16 mouse cellular contexts compared by ENCODE assay signal in genomic region chr9:122069560-122070174, GRCm38 (mm10). TPM values are rescaled to one million over a fixed set of nuclear protein-coding genes. Genes with fewer than 3 reads are reported as not detected.
DNase-seq lines count a peak whose midpoint lies in the region; ATAC-seq and TF ChIP-seq lines count a peak whose summit lies in the region.
"Had no signal": no experiment of that assay in that cellular context is flagged by ENCODE, and none has a peak within 500 bp of the region (broad histone marks: within the 10 kb centered on the region; RNA-seq: fewer than 3 reads in every experiment).

No protein-coding gene starts in this region.

- H3K4me2 ChIP-seq in limb, embryonic 11.5 days (ENCODE audit: low read depth, severe bottlenecking) = no peak overlapping the region
- H3K4me2 ChIP-seq in intestine, embryonic 14.5 days (ENCODE audit: low read length) = no peak overlapping the region
- no peak overlapping the region for H3K4me2 ChIP-seq in liver, postnatal 0 days (ENCODE audit: low read depth, low read length)
- H3K4me2 ChIP-seq: forebrain, embryonic 15.5 days; hindbrain, embryonic 15.5 days; midbrain, embryonic 12.5 days had no signal

- TF ChIP-seq CTCF in liver, postnatal 0 days (IDR thresholded peaks at IDR 0.05; ENCODE audit: low read depth) = no peak

- no peaks in the 10 kb centered on the region for H3K27me3 ChIP-seq in limb, embryonic 11.5 days (ENCODE audit: control insufficient read depth, insufficient read depth, low read length)
- H3K27me3 ChIP-seq in limb, embryonic 10.5 days (ENCODE audit: low read depth, poor library complexity, severe bottlenecking) = no peaks in the 10 kb centered on the region
- no peaks in the 10 kb centered on the region for H3K27me3 ChIP-seq in intestine, embryonic 14.5 days (replicated peaks; ENCODE audit: control insufficient read depth, insufficient read depth, low read length)
- no peaks in the 10 kb centered on the region for H3K27me3 ChIP-seq in liver, postnatal 0 days (ENCODE audit: insufficient read depth, low read length)
- H3K27me3 ChIP-seq: forebrain, embryonic 15.5 days; hindbrain, embryonic 15.5 days; midbrain, embryonic 12.5 days had no signal

- TF ChIP-seq EP300 in liver, postnatal 0 days (IDR thresholded peaks at IDR 0.05; ENCODE audit: low read depth) = no peak

- H3K36me3 ChIP-seq in limb, embryonic 11.5 days (ENCODE audit: control insufficient read depth, insufficient read depth, low read length) = no peaks in the 10 kb centered on the region
- H3K36me3 ChIP-seq in limb, embryonic 10.5 days = no peaks in the 10 kb centered on the region
- no peaks in the 10 kb centered on the region for H3K36me3 ChIP-seq in intestine, embryonic 14.5 days (ENCODE audit: control insufficient read depth, insufficient read depth, low read length)
- H3K36me3 ChIP-seq in liver, postnatal 0 days (replicated peaks; ENCODE audit: insufficient read depth, low read length) = no peaks in the 10 kb centered on the region
- H3K36me3 ChIP-seq: forebrain, embryonic 15.5 days; hindbrain, embryonic 15.5 days; midbrain, embryonic 12.5 days had no signal

- WGBS in limb, embryonic 11.5 days = 75% methylated on average over 11 of the region's 11 CpGs
- WGBS in limb, embryonic 10.5 days = 76% methylated on average over 11 of the region's 11 CpGs
- whole genome bisulfite sequencing in intestine, embryonic 14.5 days = 65% methylated on average over 11 of the region's 11 CpGs
- 66% methylated on average over 11 of the region's 11 CpGs for WGBS in liver, postnatal 0 days (ENCODE audit: insufficient replicate concordance)

- H3K4me1 ChIP-seq in limb, embryonic 11.5 days (ENCODE audit: control insufficient read depth, insufficient read depth, low read length) = no peaks in the 10 kb centered on the region
- peaks cover 7% of the 10 kb centered on the region; the same call in 1 of the 2 replicates for H3K4me1 ChIP-seq in limb, embryonic 10.5 days
- no peaks in the 10 kb centered on the region for H3K4me1 ChIP-seq in intestine, embryonic 14.5 days (replicated peaks; ENCODE audit: control insufficient read depth, insufficient read depth, low read length)
- H3K4me1 ChIP-seq in liver, postnatal 0 days (ENCODE audit: insufficient read depth) = no peaks in the 10 kb centered on the region
- H3K4me1 ChIP-seq: forebrain, embryonic 15.5 days; hindbrain, embryonic 15.5 days; midbrain, embryonic 12.5 days had no signal

- DNase-seq in limb, embryonic 11.5 days (ENCODE audit: low spot score) = no peak
- DNase-seq in limb, embryonic 10.5 days (ENCODE audit: low spot score) = no peak
- no peak for DNase-seq in intestine, embryonic 14.5 days (ENCODE audit: low spot score)
- DNase-seq in liver, postnatal 0 days = no peak
- DNase-seq in mesoderm, embryonic 11.5 days (ENCODE audit: low read depth, low spot score) = peak; percentile 24
- DNase-seq in urinary bladder, postnatal 10 days (ENCODE audit: low spot score) = no peak
- no peak for DNase-seq in thymus, postnatal 25 days
- DNase-seq: cerebellum, postnatal 10 days; heart, postnatal 10 days; kidney, adult 9 months had no signal

- ATAC-seq in limb, embryonic 11.5 days (ENCODE audit: insufficient number of reproducible peaks, low FRiP score, low TSS enrichment, low read depth) = 0 out of 2 replicates have a peak, but pooled peaks have one; percentile 26
- ATAC-seq in intestine, embryonic 14.5 days (replicated peaks; ENCODE audit: low FRiP score, low TSS enrichment, low read depth) = 0 out of 2 replicates have a peak, but pooled peaks have one; percentile 43
- ATAC-seq in liver, postnatal 0 days = peak; percentile 29; the same call in 1 of the 2 replicates
- ATAC-seq: forebrain, embryonic 15.5 days had no signal

- no peaks in the 10 kb centered on the region for H3K9me3 ChIP-seq in limb, embryonic 11.5 days (ENCODE audit: control insufficient read depth, low read length)
- no peaks in the 10 kb centered on the region for H3K9me3 ChIP-seq in limb, embryonic 10.5 days (replicated peaks)
- H3K9me3 ChIP-seq in intestine, embryonic 14.5 days (ENCODE audit: control insufficient read depth, low read length) = no peaks in the 10 kb centered on the region
- no peaks in the 10 kb centered on the region for H3K9me3 ChIP-seq in liver, postnatal 0 days (ENCODE audit: low read length)
- H3K9me3 ChIP-seq: forebrain, embryonic 15.5 days; hindbrain, embryonic 15.5 days; midbrain, embryonic 12.5 days had no signal

- H3K4me3 ChIP-seq in limb, embryonic 11.5 days (ENCODE audit: low read depth, low read length) = no peak overlapping the region
- no peak overlapping the region for H3K4me3 ChIP-seq in limb, embryonic 10.5 days
- no peak overlapping the region for H3K4me3 ChIP-seq in intestine, embryonic 14.5 days (ENCODE audit: low read depth, low read length)
- H3K4me3 ChIP-seq in liver, postnatal 0 days (ENCODE audit: low read depth, low read length) = no peak overlapping the region
- H3K4me3 ChIP-seq: erythroblast, embryonic 14.5 days; forebrain, embryonic 15.5 days; hindbrain, embryonic 15.5 days; layer of hippocampus, adult 2 months; midbrain, embryonic 12.5 days had no signal

- no peak overlapping the region for H3K9ac ChIP-seq in limb, embryonic 11.5 days (ENCODE audit: low read length)
- H3K9ac ChIP-seq in intestine, embryonic 14.5 days (ENCODE audit: low read length) = no peak overlapping the region
- H3K9ac ChIP-seq in liver, postnatal 0 days (replicated peaks) = no peak overlapping the region
- H3K9ac ChIP-seq: forebrain, embryonic 15.5 days; hindbrain, embryonic 15.5 days; liver, embryonic 14.5 days; midbrain, embryonic 12.5 days had no signal

- H3K27ac ChIP-seq in limb, embryonic 11.5 days (replicated peaks; ENCODE audit: low read depth, low read length) = no peak overlapping the region
- H3K27ac ChIP-seq in limb, embryonic 10.5 days = no peak overlapping the region
- H3K27ac ChIP-seq in intestine, embryonic 14.5 days (ENCODE audit: low read depth) = no peak overlapping the region
- H3K27ac ChIP-seq in liver, postnatal 0 days (ENCODE audit: low read depth) = no peak overlapping the region
- H3K27ac ChIP-seq: forebrain, embryonic 15.5 days; hindbrain, embryonic 15.5 days; layer of hippocampus, adult 2 months; liver, embryonic 14.5 days; midbrain, embryonic 12.5 days had no signal

RNA-seq across cellular contexts. Expression of gene Snrk, which starts 47.4 kb away (rescaled TPM):
- 22.6 and 28.6 TPM in 2 replicates for polyA plus RNA-seq in limb, embryonic 11.5 days (2014; fragmentation: Nextera tagmentation; extraction: Ambion mirVana)
- polyA plus RNA-seq in limb, embryonic 10.5 days (2016; fragmentation: Nextera tagmentation; extraction: Ambion mirVana) = 26.6 and 41.1 TPM in 2 replicates
- polyA plus RNA-seq in intestine, embryonic 14.5 days (2014; fragmentation: Nextera tagmentation; extraction: Ambion mirVana) = 38.3 and 38.8 TPM in 2 replicates
- 24.0 and 25.5 TPM in 2 replicates for polyA plus RNA-seq in liver, postnatal 0 days (2015; fragmentation: Nextera tagmentation; extraction: Ambion mirVana)
